Mouse (Mus musculus): ENCODE measurements at regions not wholly inside any gene's neighbourhood (a gene's known extent, or its start where the extent isn't known, plus 50 kb on each side); places are given as distances from the start of the nearest gene placed in this dataset.
A peak's percentile ranks its signal among the peaks of the same experiment; 100 is the strongest.
"Not testable (repeated sequence)": the region's sequence is repeated elsewhere in the genome, so short reads cannot be mapped to it uniquely, and the experiment has no call there.

GRCm38 (mm10) chr10:111637084-111637735, 131.1 kb downstream of the Phlda1 start:
- DNase-seq (ENCODE audit: low spot score in 2 of 2): no peak

- DNase-seq (ENCODE audit: low spot score in 2 of 2): no peak
Measured at GRCm38 (mm10) chr10:111639866-111640265, 133.8 kb downstream of the Phlda1 start.

- no peak for DNase-seq (ENCODE audit: low spot score in 2 of 2)
Measured at GRCm38 (mm10) chr10:111642683-111643082, 136.6 kb downstream of the Phlda1 start.

GRCm38 (mm10) chr10:111653773-111654172, 147.7 kb downstream of the Phlda1 start:
- not testable (repeated sequence) for DNase-seq (ENCODE audit: low spot score in 2 of 2)

GRCm38 (mm10) chr10:111654364-111655226, 148.5 kb downstream of the Phlda1 start:
- DNase-seq (ENCODE audit: low spot score in 2 of 2): no peak

GRCm38 (mm10) chr10:111658828-111659227, 152.7 kb downstream of the Phlda1 start:
- no peak for DNase-seq (ENCODE audit: low spot score in 2 of 2)

GRCm38 (mm10) chr10:111662665-111663064, 156.6 kb downstream of the Phlda1 start:
- no peak for DNase-seq (ENCODE audit: low spot score in 2 of 2)

GRCm38 (mm10) chr10:111665834-111666233, 159.7 kb downstream of the Phlda1 start:
- DNase-seq (ENCODE audit: low spot score in 2 of 2): peak in 1 of 2 experiments; percentile 4

GRCm38 (mm10) chr10:111666963-111667362, 160.9 kb downstream of the Phlda1 start:
- DNase-seq (ENCODE audit: low spot score in 2 of 2): no peak

- no peak for DNase-seq (ENCODE audit: low spot score in 2 of 2)
Measured at GRCm38 (mm10) chr10:111668639-111669038, 162.6 kb downstream of the Phlda1 start.

GRCm38 (mm10) chr10:111669658-111670057, 163.6 kb downstream of the Phlda1 start:
- DNase-seq (ENCODE audit: low spot score in 2 of 2): no peak

GRCm38 (mm10) chr10:111670666-111671065, 164.6 kb downstream of the Phlda1 start:
- no peak for DNase-seq (ENCODE audit: low spot score in 2 of 2)

- no peak for DNase-seq (ENCODE audit: low spot score in 2 of 2)
Measured at GRCm38 (mm10) chr10:111672454-111673316, 166.6 kb downstream of the Phlda1 start.

GRCm38 (mm10) chr10:111673317-111673610, 167.2 kb downstream of the Phlda1 start:
- no peak for DNase-seq (ENCODE audit: low spot score in 2 of 2)

GRCm38 (mm10) chr10:111676255-111676654, 170.2 kb downstream of the Phlda1 start:
- no peak for DNase-seq (ENCODE audit: low spot score in 2 of 2)

- DNase-seq (ENCODE audit: low spot score in 2 of 2): no peak
Measured at GRCm38 (mm10) chr10:111680919-111681318, 174.8 kb downstream of the Phlda1 start.

GRCm38 (mm10) chr10:111684409-111685346, 178.6 kb downstream of the Phlda1 start:
- no peak for DNase-seq (ENCODE audit: low spot score in 2 of 2)

- DNase-seq (ENCODE audit: low spot score in 2 of 2): no peak
Measured at GRCm38 (mm10) chr10:111686585-111686984, 180.5 kb downstream of the Phlda1 start.

GRCm38 (mm10) chr10:111689587-111689986, 183.5 kb downstream of the Phlda1 start:
- DNase-seq (ENCODE audit: low spot score in 2 of 2): no peak

GRCm38 (mm10) chr10:111693762-111694161, 187.7 kb downstream of the Phlda1 start:
- no peak for DNase-seq (ENCODE audit: low spot score in 2 of 2)
